Mouse (Mus musculus) C2C12 (cell line): ENCODE data around the gene Skil.
A peak's percentile ranks its signal among the peaks of the same experiment; 100 is the strongest.

ENCODE experiments used
- CTCF ChIP-seq: IDR thresholded peaks from one replicate; pipeline ENCODE4 v1.5.1; 2011; ENCODE audit not compliant: control insufficient read depth, insufficient read depth, insufficient read length
- MYOD1 ChIP-seq: IDR thresholded peaks from one replicate; pipeline ENCODE4 v1.6.1; 2011; ENCODE audit warnings: low read depth; ENCODE audit not compliant: control insufficient read depth, insufficient read length

GRCm38 (mm10) chr3:31061103-31061785, 33.6 kb upstream of the Skil start:
- no peak for TF ChIP-seq CTCF
- TF ChIP-seq MYOD1, result peak; percentile 46
